Mouse (Mus musculus) kidney, embryonic 16.5 days (tissue): ENCODE data around the gene Pced1a. TPM values are rescaled to one million over a fixed set of nuclear protein-coding genes. Genes with fewer than 3 reads are reported as not detected.
"Not testable (repeated sequence)": the region's sequence is repeated elsewhere in the genome, so short reads cannot be mapped to it uniquely, and the experiment has no call there.

Source experiments
- ATAC-seq: fragments of 200-750 bp; cut with Nextera tagmentation; 2 replicates; pipeline ENCODE4 v1.8.0; 2017; ENCODE audit warnings: moderate TSS enrichment; ENCODE audit not compliant: low FRiP score, low TSS enrichment
- H3K27ac ChIP-seq: fragments of 300-500 bp; sonication (generic); 2 replicates; pipeline ENCODE4 v1.5.1; 2014; ENCODE audit warnings: low read length
- H3K27me3 ChIP-seq: fragments of 300-500 bp; sonication (generic); 2 replicates; pipeline ENCODE4 v1.6.1; 2014; ENCODE audit warnings: low read length, control low read depth, mixed read lengths; ENCODE audit not compliant: insufficient read depth
- H3K36me3 ChIP-seq: fragments of 300-500 bp; sonication (generic); 2 replicates; pipeline ENCODE4 v1.6.1; 2014; ENCODE audit warnings: low read length, control low read depth, mixed read lengths; ENCODE audit not compliant: insufficient read depth
- H3K4me1 ChIP-seq: fragments of 300-500 bp; sonication (generic); 2 replicates; pipeline ENCODE4 v1.6.1; 2014; ENCODE audit warnings: low read length, control low read depth, mixed read lengths; ENCODE audit not compliant: insufficient read depth
- H3K4me2 ChIP-seq: fragments of 300-500 bp; sonication (generic); replicated peaks from 2 replicates; pipeline ENCODE4 v1.6.1; 2014; ENCODE audit warnings: low read depth, low read length
- H3K4me3 ChIP-seq: fragments of 300-500 bp; sonication (generic); 2 replicates; pipeline ENCODE4 v1.5.1; 2014; ENCODE audit warnings: mild to moderate bottlenecking, low read length
- H3K9ac ChIP-seq: fragments of 300-500 bp; sonication (generic); replicated peaks from 2 replicates; pipeline ENCODE4 v1.6.1; 2014; ENCODE audit warnings: low read length
- H3K9me3 ChIP-seq: fragments of 300-500 bp; sonication (generic); 2 replicates; pipeline ENCODE4 v1.6.1; 2016; ENCODE audit warnings: low read length, control low read depth
- WGBS: fragments of 180-500 bp; shearing (Covaris S2); extraction: QIAGEN DNeasy Blood & Tissue Kit; methylation state at CpG from one replicate; pipeline ENCODE4 v1.1.7; 2014; 5-methylcytosine and 5-hydroxymethylcytosine counted together
- polyA plus RNA-seq: library from polyadenylated mRNA; unstranded; fragments of >200 nt; fragmentation: Nextera tagmentation; extraction: Ambion mirVana; gene quantifications from 2 replicates; pipeline ENCODE4 v1.2.1, GENCODE M21; 2015

Gene Pced1a
- polyA plus RNA-seq, 1 experiment from 2014 or later = 20.1 TPM

DNA sequence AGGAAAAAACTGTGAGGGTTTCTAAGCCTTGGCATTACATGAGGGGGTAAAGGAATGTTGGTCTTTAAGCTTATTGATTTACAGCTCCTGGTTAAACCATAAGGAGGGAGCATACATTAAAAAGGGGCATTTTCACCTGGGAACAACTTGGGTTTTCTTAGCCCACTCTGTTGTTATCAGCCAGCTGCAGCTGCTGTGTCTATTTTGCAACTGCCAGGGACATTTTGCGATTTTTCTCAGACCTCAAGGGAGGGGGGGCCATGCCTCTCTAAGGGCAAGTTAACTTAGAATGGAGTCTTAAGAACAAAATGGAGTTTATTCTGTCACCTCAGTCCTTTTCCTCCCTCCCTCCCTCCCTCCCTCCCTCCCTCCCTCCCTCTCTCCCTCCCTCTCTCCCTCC lies 51.5 kb downstream of the Pced1a start:
- H3K4me2 ChIP-seq, H3K27me3 ChIP-seq, H3K36me3 ChIP-seq, H3K4me3 ChIP-seq, H3K9me3 ChIP-seq, ATAC-seq, H3K4me1 ChIP-seq, H3K9ac ChIP-seq, H3K27ac ChIP-seq: not testable (repeated sequence)
- WGBS = 56% methylated on average over 1 of the region's 1 CpGs

DNA sequence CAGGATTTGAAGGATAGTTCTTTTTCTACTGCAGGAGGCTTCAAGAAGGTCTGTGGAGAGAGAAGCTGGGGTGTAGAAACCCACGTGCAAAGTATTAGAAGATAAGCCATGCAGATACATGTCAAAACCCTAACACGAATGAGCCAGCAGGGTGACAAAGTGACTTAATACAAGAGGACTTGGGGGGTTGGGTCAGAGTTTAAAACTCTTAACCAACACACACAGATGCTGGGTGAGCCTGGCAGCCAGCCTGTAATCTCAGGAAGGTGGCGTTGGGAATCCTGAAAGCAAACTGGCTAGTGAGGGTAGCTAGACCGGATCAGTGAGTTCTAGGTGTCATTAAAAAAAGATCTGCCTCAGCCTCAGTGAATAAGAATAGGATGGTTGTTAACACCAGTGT lies 57.1 kb downstream of the Pced1a start:
- Histone ChIP-seq H3K4me1 (0 out of 2 replicates have a peak, but pooled peaks cover 3% of the 10 kb centered on the region), H3K36me3 (no peaks in the 10 kb centered on the region), H3K27ac (no peak overlapping the region), H3K9ac (no peak overlapping the region), H3K9me3 (no peaks in the 10 kb centered on the region), H3K4me2 (no peak overlapping the region), H3K4me3 (no peak overlapping the region), H3K27me3 (peaks cover 15% of the 10 kb centered on the region)
- WGBS = 64% methylated on average over 4 of the region's 4 CpGs
- ATAC-seq = no peak

Other genes starting within 250 kb of the Pced1a start
- 687 and 730 TPM in 2 replicates for gene Snrpb, start 245.3 kb downstream of the Pced1a start, polyA plus RNA-seq
- gene Tmc2, start 229.5 kb downstream of the Pced1a start, polyA plus RNA-seq = not detected in 2 replicates
- 310 and 313 TPM in 2 replicates for gene Nop56, start 150.3 kb downstream of the Pced1a start, polyA plus RNA-seq
- 227 and 246 TPM in 2 replicates for gene Idh3b, start 140.2 kb downstream of the Pced1a start, polyA plus RNA-seq
- gene Ebf4, start 129.5 kb downstream of the Pced1a start, polyA plus RNA-seq = 2.1 and 2.3 TPM in 2 replicates
- 104 and 105 TPM in 2 replicates for gene Cpxm1, start 27.1 kb downstream of the Pced1a start, polyA plus RNA-seq
- not detected in 2 replicates for gene Gm28372, start 19.5 kb downstream of the Pced1a start, polyA plus RNA-seq
- gene 1700020A23Rik, start 19.4 kb downstream of the Pced1a start, polyA plus RNA-seq = not detected in 2 replicates
- gene Tmem239, start 18.2 kb downstream of the Pced1a start, polyA plus RNA-seq = not detected in 2 replicates
- 109 and 115 TPM in 2 replicates for gene Vps16, start 362 bp downstream of the Pced1a start, polyA plus RNA-seq
- 91.6 and 92.0 TPM in 2 replicates for gene Ptpra, start 25.6 kb upstream of the Pced1a start, polyA plus RNA-seq
- 98.5 and 104 TPM in 2 replicates for gene Mrps26, start 139.0 kb upstream of the Pced1a start, polyA plus RNA-seq
- gene Oxt, start 151.5 kb upstream of the Pced1a start, polyA plus RNA-seq = 0.32 TPM in 1 of 2 replicates, not detected in the other
- not detected in 2 replicates for gene Avp, start 157.9 kb upstream of the Pced1a start, polyA plus RNA-seq
- 16.4 and 19.8 TPM in 2 replicates for gene Fastkd5, start 205.3 kb upstream of the Pced1a start, polyA plus RNA-seq
- 14.3 and 16.0 TPM in 2 replicates for gene Ubox5, start 205.3 kb upstream of the Pced1a start, polyA plus RNA-seq
- gene Lzts3, start 218.1 kb upstream of the Pced1a start, polyA plus RNA-seq = 15.7 and 17.7 TPM in 2 replicates
- gene Ddrgk1, start 240.0 kb upstream of the Pced1a start, polyA plus RNA-seq = 67.9 and 79.4 TPM in 2 replicates
- 108 and 116 TPM in 2 replicates for gene Itpa, start 242.9 kb upstream of the Pced1a start, polyA plus RNA-seq